Mouse (Mus musculus): ENCODE data around the gene Psmb3.

- TF ChIP-seq CTCF (IDR thresholded peaks at IDR 0.05; ENCODE audit: low read depth, low read length) (no peak), GATA2 (IDR thresholded peaks at IDR 0.05; ENCODE audit: borderline replicate concordance, low read depth, low read length) (no peak), POLR2AphosphoS5 (IDR thresholded peaks at IDR 0.05; ENCODE audit: insufficient replicate concordance, low read depth, low read length) (no peak), GATA1 (IDR thresholded peaks at IDR 0.05; ENCODE audit: borderline replicate concordance, low read length) (no peak), TAL1 (conservative IDR thresholded peaks at IDR 0.05; ENCODE audit: low read depth, low read length) (no peak)
Measured at GRCm38 (mm10) chr11:97694921-97695711, 8.1 kb upstream of the Psmb3 start.
